Mouse (Mus musculus): Measurements from ENCODE around the gene Tyw1. TPM values are rescaled to one million over a fixed set of nuclear protein-coding genes. Genes with fewer than 3 reads are reported as not detected.

The Tyw1 gene
- total and polyA plus RNA-seq, 3 experiments, result 34.7 to 46.5 (median 37.1) TPM

DNA sequence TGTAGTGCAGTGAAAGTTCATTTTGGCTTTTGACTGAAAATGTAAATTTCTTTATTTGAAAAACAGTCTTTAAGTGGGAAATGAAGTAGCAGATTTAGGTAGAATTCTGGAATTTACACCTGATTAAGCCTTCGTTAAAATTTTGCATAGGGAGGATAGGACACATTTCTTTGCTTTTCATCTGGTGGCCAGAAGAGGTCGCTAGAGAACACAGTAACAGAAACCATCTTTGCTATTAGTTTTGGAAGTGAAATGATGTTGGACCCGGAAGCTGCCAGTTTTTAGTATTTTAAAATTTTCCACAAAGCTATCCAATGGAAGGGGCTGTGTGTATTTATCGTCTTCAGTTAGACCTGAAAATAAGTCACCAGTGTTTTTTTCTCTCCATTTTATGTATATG lies 20.1 kb downstream of the Tyw1 start:
- H3K4me2 ChIP-seq (ENCODE audit: insufficient read depth, low read depth, poor library complexity, severe bottlenecking), result no peak overlapping the region
- no peaks in the 10 kb centered on the region for H3K79me2 ChIP-seq (replicated peaks; ENCODE audit: control insufficient read depth, extremely low read depth, insufficient read depth, poor library complexity, severe bottlenecking)
- no peaks in the 10 kb centered on the region for H3K4me1 ChIP-seq (ENCODE audit: control insufficient read depth in 1 of 2, insufficient read depth in 2 of 2)
- in situ Hi-C loops (cut with MboI; ENCODE audit: low pct_ligation_motif_present, low pct_unique_long_range_greater_than_20kb, low sequenced_read_pairs) (no loop called here), dilution Hi-C loops (cut with MboI; ENCODE audit: extremely low pct_ligation_motif_present, extremely low pct_unique_long_range_greater_than_20kb, low sequenced_read_pairs) (no loop called here)
- H3K27me3 ChIP-seq (replicated peaks), result no peaks in the 10 kb centered on the region
- no peak overlapping the region for H3K4me3 ChIP-seq (replicated peaks in 1 of 3; ENCODE audit: low read depth in 2 of 3, low read length in 2 of 3, poor library complexity in 1 of 3)
- DNase-seq (ENCODE audit: extremely low read depth), result peak; percentile 58
- peaks cover 61 to 92% of the 10 kb centered on the region in 2 experiments for H3K36me3 ChIP-seq (replicated peaks in 1 of 2; ENCODE audit: control insufficient read depth in 1 of 2, insufficient read depth in 1 of 2, low read length in 1 of 2)
- H3K9ac ChIP-seq (ENCODE audit: insufficient read depth, low read depth), result no peak overlapping the region
- TF ChIP-seq RAD21 (IDR thresholded peaks at IDR 0.05; ENCODE audit: low read depth, low read length), result peak; percentile 49
- TF ChIP-seq USF1 (IDR thresholded peaks at IDR 0.05; ENCODE audit: low read depth, low read length), result no peak
- TF ChIP-seq SMC3 (IDR thresholded peaks at IDR 0.05; ENCODE audit: low read depth, low read length), result peak; percentile 36
- TF ChIP-seq ELF1 (IDR thresholded peaks at IDR 0.05; ENCODE audit: low read depth, low read length), result peak; percentile 67
- peak; percentile 68 to 77 for TF ChIP-seq CTCF (conservative IDR thresholded peaks at IDR 0.05 in 1 of 2, IDR thresholded peaks at IDR 0.05 in 1 of 2; ENCODE audit: low read depth in 2 of 2, low read length in 2 of 2)
- no peak overlapping the region for H3K27ac ChIP-seq (ENCODE audit: insufficient read depth, low read depth)
- H3K9me3 ChIP-seq (replicated peaks; ENCODE audit: low read length), result peaks cover 3% of the 10 kb centered on the region

DNA sequence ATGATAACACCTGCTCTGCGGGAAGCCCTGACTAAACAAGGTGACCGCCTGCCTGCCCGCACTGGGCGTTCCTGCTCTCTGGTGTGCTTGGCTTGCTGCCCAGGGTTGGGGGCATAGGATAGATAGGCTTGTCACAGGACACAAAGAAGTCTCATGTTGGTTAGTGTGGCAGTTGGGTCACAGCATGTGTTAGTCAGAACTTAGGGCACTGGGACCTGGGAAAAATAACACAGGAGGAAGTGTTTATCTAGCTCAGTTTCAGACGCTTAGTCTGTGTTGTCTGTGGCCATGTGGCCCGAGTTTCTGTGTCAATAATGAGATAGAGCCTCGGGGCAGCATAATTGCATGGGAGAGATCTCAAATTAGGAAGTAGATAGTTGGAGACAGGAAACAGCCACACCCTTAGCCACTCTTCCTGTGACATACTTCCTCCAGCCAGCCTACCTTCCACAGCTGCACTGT lies 22.6 kb downstream of the Tyw1 start:
- no peak overlapping the region for H3K4me3 ChIP-seq (replicated peaks in 1 of 3; ENCODE audit: low read depth in 2 of 3, low read length in 2 of 3, poor library complexity in 1 of 3)
- peaks cover 65 to 92% of the 10 kb centered on the region in 2 experiments for H3K36me3 ChIP-seq (replicated peaks in 1 of 2; ENCODE audit: control insufficient read depth in 1 of 2, insufficient read depth in 1 of 2, low read length in 1 of 2)
- dilution Hi-C loops (cut with MboI; ENCODE audit: extremely low pct_ligation_motif_present, extremely low pct_unique_long_range_greater_than_20kb, low sequenced_read_pairs), result no loop called here
- H3K27me3 ChIP-seq (replicated peaks), result no peaks in the 10 kb centered on the region
- H3K79me2 ChIP-seq (replicated peaks; ENCODE audit: control insufficient read depth, extremely low read depth, insufficient read depth, poor library complexity, severe bottlenecking), result no peaks in the 10 kb centered on the region
- no peak for DNase-seq (ENCODE audit: extremely low read depth)
- peaks cover 8% of the 10 kb centered on the region for H3K9me3 ChIP-seq (replicated peaks; ENCODE audit: low read length)
- no peak overlapping the region for H3K4me2 ChIP-seq (ENCODE audit: insufficient read depth, low read depth, poor library complexity, severe bottlenecking)
- TF ChIP-seq ELF1 (IDR thresholded peaks at IDR 0.05; ENCODE audit: low read depth, low read length) (no peak), BHLHE40 (IDR thresholded peaks at IDR 0.05; ENCODE audit: low read depth, low read length) (no peak), NRF1 (IDR thresholded peaks at IDR 0.05; ENCODE audit: low read depth, low read length) (no peak), NELFE (IDR thresholded peaks at IDR 0.05; ENCODE audit: low read depth, low read length) (no peak), HCFC1 (IDR thresholded peaks at IDR 0.05; ENCODE audit: low read depth, low read length) (no peak), CTCF (conservative IDR thresholded peaks at IDR 0.05 in 1 of 2, IDR thresholded peaks at IDR 0.05 in 1 of 2; ENCODE audit: low read depth in 2 of 2, low read length in 2 of 2) (no peak), UBTF (IDR thresholded peaks at IDR 0.05; ENCODE audit: low read depth, low read length) (no peak)
- H3K9ac ChIP-seq (ENCODE audit: insufficient read depth, low read depth), result no peak overlapping the region
- in situ Hi-C loops (cut with MboI; ENCODE audit: low pct_ligation_motif_present, low pct_unique_long_range_greater_than_20kb, low sequenced_read_pairs), result no loop called here
- no peaks in the 10 kb centered on the region for H3K4me1 ChIP-seq (ENCODE audit: control insufficient read depth in 1 of 2, insufficient read depth in 2 of 2)
- no peak overlapping the region for H3K27ac ChIP-seq (ENCODE audit: insufficient read depth, low read depth)

DNA sequence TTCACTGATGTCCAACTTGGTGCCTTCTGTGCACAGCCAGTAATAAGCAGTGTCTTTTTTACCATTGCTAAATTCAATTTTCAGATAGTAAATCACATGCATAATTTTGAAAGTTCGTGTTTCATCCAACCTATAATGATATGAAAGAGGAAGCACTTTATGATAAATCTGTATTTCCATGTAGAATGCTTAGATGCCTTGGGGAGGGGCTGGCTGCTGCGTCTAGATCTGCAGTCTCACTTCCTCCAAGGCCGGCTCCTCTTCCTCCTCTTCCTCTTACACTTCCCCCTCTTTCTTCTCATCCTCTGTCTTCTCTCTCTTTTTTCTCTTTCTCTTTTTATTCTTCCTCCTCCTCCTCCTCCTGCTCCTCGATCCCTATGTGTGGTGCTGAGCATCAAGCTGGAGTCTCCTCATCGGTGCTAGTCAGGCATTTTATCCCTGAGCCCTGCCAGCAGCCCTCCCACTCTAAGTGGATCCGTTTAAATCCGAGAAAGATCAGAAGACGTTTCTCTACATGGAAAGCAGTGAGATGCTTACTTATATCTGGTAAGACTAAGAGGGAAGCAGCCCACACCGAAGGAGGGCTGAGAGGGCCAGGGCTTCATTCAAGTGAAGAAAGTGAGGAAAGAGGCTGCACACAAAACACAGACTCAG lies 27.8 kb downstream of the Tyw1 start:
- Histone ChIP-seq H3K27me3 (replicated peaks) (no peaks in the 10 kb centered on the region), H3K27ac (ENCODE audit: insufficient read depth, low read depth) (no peak overlapping the region), H3K4me1 (ENCODE audit: control insufficient read depth in 1 of 2, insufficient read depth in 2 of 2) (no peaks in the 10 kb centered on the region), H3K79me2 (replicated peaks; ENCODE audit: control insufficient read depth, extremely low read depth, insufficient read depth, poor library complexity, severe bottlenecking) (no peaks in the 10 kb centered on the region), H3K9ac (ENCODE audit: insufficient read depth, low read depth) (no peak overlapping the region), H3K4me3 (replicated peaks in 1 of 3; ENCODE audit: low read depth in 2 of 3, low read length in 2 of 3, poor library complexity in 1 of 3) (no peak overlapping the region), H3K9me3 (replicated peaks; ENCODE audit: low read length) (peaks cover 13% of the 10 kb centered on the region), H3K4me2 (ENCODE audit: insufficient read depth, low read depth, poor library complexity, severe bottlenecking) (no peak overlapping the region), H3K36me3 (replicated peaks in 1 of 2; ENCODE audit: control insufficient read depth in 1 of 2, insufficient read depth in 1 of 2, low read length in 1 of 2) (peaks cover 66 to 98% of the 10 kb centered on the region in 2 experiments)
- in situ Hi-C loops (cut with MboI; ENCODE audit: low pct_ligation_motif_present, low pct_unique_long_range_greater_than_20kb, low sequenced_read_pairs), result no loop called here
- no peak for DNase-seq (ENCODE audit: extremely low read depth)
- no peak for TF ChIP-seq POLR2AphosphoS2 (IDR thresholded peaks at IDR 0.05; ENCODE audit: low read depth, low read length)
- TF ChIP-seq USF1 (IDR thresholded peaks at IDR 0.05; ENCODE audit: low read depth, low read length), result no peak
- TF ChIP-seq GABPA (IDR thresholded peaks at IDR 0.05; ENCODE audit: insufficient replicate concordance, low read depth, low read length), result no peak
- no peak for TF ChIP-seq MEF2A (IDR thresholded peaks at IDR 0.05; ENCODE audit: borderline replicate concordance, low read depth, low read length)
- TF ChIP-seq MAFK (IDR thresholded peaks at IDR 0.05; ENCODE audit: insufficient replicate concordance, low read length), result no peak
- no peak for TF ChIP-seq ZKSCAN1 (IDR thresholded peaks at IDR 0.05; ENCODE audit: borderline replicate concordance, low read depth, low read length)
- TF ChIP-seq CHD1 (IDR thresholded peaks at IDR 0.05; ENCODE audit: low read depth, low read length), result no peak
- TF ChIP-seq RAD21 (IDR thresholded peaks at IDR 0.05; ENCODE audit: low read depth, low read length), result no peak
- TF ChIP-seq PAX5 (IDR thresholded peaks at IDR 0.05; ENCODE audit: low read length), result no peak
- dilution Hi-C loops (cut with MboI; ENCODE audit: extremely low pct_ligation_motif_present, extremely low pct_unique_long_range_greater_than_20kb, low sequenced_read_pairs), result no loop called here
